Mouse (Mus musculus) splenic B cell, adult 2 months (primary cell): ENCODE measurements around the gene Slc10a1.
"Not testable (repeated sequence)": the region's sequence is repeated elsewhere in the genome, so short reads cannot be mapped to it uniquely, and the experiment has no call there.

Source experiments
- DNase-seq: peaks from one replicate; pipeline ENCODE4 v3.0.0-alpha.2; 2011; ENCODE audit warnings: low read depth, low spot score
- H3K27me3 ChIP-seq: 2 replicates; pipeline ENCODE4 v1.6.1; 2012; ENCODE audit warnings: mild to moderate bottlenecking, low read length, moderate library complexity, mixed read lengths; ENCODE audit not compliant: control insufficient read depth, poor library complexity, insufficient read depth, severe bottlenecking
- H3K36me3 ChIP-seq: 2 replicates; pipeline ENCODE4 v1.6.1; 2012; ENCODE audit warnings: mild to moderate bottlenecking, low read length, moderate library complexity, mixed read lengths; ENCODE audit not compliant: control insufficient read depth, poor library complexity, insufficient read depth, severe bottlenecking

Slc10a1 gene

DNA sequence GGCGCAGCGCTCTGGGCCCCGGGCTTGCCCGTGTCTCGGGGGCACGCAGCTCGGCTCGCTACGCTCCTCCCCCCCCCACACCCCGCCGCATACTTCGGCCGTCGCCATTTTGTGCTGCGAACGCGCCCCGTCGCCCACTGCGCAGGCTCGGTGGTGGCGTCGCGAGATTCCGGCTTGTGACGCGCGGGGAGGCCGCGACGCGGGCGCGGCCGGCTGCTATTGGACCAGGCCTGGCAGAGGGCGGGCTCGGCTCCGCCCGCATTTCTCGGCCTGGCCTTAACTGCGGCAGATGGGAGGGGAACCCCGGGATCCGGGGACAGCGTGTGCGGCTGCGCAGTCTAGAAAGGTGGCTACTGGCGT lies 22.5 kb downstream of the Slc10a1 start:
- DNase-seq: peak; percentile 98
- Histone ChIP-seq H3K27me3 (no peaks in the 10 kb centered on the region), H3K36me3 (peaks cover 28% of the 10 kb centered on the region)

DNA sequence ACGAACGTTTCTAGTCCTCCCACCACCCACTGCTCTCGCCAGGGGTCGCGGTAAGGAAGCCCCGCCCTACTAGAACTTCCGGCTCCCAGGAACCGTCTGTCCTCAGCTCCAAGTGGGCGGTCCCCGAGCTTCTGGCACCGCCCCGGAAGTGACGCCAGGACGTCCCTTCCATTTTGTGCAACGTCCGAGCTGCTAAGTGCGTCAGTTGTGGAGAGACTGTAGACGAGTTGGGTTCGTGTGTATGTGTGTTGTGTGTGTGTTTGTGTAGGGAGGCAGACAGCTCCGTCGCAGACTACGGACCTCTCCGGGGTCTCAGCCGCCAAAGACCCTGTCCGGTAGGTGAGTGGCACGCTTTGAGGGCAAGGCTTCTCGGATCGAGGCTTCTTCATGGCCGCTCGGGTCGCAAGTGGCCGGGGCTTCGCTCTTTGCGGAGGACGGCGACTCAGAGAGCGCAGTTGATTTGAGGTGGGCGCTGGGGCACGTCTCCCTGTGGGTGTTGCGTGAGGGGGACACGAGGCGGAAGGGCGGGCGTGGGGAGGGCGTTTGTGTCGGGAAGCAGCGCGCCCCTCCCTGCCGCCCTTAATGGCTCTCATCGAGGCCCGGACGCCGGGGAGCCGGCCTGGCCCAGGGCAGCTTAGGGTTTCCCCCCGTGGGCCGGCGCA lies 23.0 kb downstream of the Slc10a1 start, which contains the start of gene Srsf5:
TSS of gene Srsf5 (plus strand) at position 171 of the 662 bp plus-strand sequence.
- no peaks in the 10 kb centered on the region for H3K27me3 ChIP-seq
- H3K36me3 ChIP-seq: peaks cover 23% of the 10 kb centered on the region
- DNase-seq: peak; percentile 98

DNA sequence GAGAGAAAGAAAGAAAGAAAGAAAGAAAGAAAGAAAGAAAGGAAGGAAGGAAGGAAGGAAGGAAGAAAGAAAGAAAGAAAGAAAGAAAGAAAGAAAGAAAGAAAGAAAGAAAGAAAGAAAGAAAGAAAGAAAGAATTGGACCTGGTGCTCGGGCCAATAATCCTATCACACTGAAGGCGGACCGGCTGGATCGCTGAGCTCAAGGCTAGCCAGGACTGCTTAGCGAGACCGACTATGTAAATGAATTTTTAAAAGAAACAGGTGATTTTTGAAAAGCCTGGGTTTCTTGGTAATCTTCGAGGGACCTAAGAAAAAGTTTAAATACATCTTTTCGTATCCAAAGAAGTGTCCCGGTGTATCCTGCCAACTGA lies 23.6 kb downstream of the Slc10a1 start:
- not testable (repeated sequence) for DNase-seq, H3K27me3 ChIP-seq

DNA sequence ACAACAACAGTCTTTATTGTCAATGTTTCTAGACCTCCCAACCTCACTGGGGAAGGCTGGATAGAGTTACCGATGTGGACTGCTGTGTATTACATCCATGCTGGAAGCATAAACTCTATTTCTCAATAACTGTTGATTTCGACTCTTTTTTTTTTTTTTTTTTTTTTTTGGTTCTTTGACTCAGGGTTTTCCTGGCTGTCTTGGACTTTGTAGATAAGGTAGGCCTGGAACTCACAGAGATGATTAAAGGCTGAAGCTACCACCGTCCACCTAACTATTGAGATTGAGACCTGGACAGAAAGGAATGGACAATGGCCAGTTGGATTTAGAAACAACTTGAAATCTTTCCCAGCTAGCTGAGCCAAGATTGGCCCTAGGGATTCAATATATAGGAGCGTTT lies 24.3 kb downstream of the Slc10a1 start:
- H3K27me3 ChIP-seq: no peaks in the 10 kb centered on the region
- H3K36me3 ChIP-seq: peaks cover 20% of the 10 kb centered on the region
- DNase-seq: no peak

More for the DNA sequence above, 23.6 kb downstream of the Slc10a1 start:
- H3K36me3 ChIP-seq: peaks cover 23% of the 10 kb centered on the region

DNA sequence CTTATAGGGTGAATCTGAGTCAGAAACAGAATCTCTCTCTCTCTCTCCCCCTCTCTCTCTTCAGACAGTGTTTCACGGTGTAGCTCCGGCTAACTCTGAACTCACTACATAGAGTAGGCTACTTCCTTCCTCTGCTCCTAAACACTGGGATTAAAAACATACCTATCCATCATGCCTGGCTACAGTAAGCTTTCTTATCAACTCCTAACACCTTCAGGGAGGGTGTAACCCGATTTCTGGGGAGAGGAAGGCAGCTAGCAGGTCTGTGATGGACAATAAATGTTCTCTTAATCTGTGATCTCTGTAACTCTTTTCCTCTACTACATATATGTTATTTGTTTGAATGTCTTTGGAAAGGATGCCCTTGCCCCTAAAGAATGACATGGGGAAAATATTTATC lies 25.1 kb downstream of the Slc10a1 start:
- Histone ChIP-seq H3K36me3 (peaks cover 16% of the 10 kb centered on the region), H3K27me3 (no peaks in the 10 kb centered on the region)
- DNase-seq: no peak

DNA sequence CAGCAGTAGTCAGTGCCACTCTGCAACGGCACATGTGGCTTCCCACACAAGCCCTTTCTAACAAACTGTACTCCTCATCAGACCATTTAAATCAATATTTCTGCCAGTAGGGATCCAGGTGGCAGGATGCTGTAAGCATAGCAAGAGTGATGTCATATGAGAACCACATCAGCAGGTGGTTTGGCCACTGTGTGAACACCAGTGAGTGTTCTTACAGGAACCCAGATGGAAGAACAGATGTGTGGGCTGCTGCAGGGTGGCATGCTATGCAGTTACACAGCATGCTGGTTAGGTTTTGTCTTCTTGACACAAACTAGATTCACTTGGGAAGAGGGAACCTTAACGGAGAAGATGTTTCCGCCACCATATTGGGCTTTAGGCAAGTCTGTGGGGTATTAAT lies 26.6 kb downstream of the Slc10a1 start:
- no peaks in the 10 kb centered on the region for H3K27me3 ChIP-seq
- H3K36me3 ChIP-seq: peaks cover 7% of the 10 kb centered on the region
- no peak for DNase-seq

DNA sequence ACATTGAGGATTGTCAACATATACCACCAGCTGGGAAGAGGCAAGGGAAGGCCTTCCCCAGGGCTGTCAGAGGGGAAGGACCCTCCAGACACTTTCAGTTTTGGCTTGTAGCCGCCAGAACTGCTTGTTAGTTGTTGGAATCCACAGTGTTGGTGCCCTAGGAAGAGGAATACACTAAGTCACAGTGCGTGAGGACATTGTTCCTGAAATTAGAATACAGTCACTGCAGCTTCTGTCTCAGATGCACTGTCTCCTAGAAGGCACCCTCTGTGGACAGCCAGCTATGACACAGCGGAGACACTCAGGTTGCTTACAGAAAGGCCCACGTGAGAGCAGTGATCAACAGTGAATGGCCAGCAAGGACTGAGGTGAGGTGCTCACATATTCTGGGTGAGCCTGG lies 29.3 kb downstream of the Slc10a1 start:
- DNase-seq: no peak
- H3K36me3 ChIP-seq: no peaks in the 10 kb centered on the region
- no peaks in the 10 kb centered on the region for H3K27me3 ChIP-seq

DNA sequence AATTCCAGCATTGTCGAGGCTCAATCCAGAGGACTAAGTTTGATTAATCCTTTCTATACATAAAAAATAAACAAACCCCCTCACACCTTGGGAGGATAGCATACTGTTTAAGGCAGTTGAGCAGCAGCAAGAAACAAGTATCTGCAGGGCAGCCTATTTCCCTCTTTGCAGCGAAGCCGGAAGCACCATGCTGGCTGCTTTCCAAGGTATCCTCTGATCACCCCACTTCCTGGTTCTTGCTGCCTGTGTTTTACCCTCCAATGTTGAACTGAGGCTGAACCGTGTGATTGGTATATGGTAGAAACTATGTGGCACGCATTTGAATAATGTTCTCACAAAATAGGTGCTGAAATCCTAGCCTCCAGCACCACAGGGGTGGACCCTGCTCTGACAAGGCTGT lies 29.9 kb downstream of the Slc10a1 start:
- Histone ChIP-seq H3K36me3 (no peaks in the 10 kb centered on the region), H3K27me3 (no peaks in the 10 kb centered on the region)
- DNase-seq: peak; percentile 74

DNA sequence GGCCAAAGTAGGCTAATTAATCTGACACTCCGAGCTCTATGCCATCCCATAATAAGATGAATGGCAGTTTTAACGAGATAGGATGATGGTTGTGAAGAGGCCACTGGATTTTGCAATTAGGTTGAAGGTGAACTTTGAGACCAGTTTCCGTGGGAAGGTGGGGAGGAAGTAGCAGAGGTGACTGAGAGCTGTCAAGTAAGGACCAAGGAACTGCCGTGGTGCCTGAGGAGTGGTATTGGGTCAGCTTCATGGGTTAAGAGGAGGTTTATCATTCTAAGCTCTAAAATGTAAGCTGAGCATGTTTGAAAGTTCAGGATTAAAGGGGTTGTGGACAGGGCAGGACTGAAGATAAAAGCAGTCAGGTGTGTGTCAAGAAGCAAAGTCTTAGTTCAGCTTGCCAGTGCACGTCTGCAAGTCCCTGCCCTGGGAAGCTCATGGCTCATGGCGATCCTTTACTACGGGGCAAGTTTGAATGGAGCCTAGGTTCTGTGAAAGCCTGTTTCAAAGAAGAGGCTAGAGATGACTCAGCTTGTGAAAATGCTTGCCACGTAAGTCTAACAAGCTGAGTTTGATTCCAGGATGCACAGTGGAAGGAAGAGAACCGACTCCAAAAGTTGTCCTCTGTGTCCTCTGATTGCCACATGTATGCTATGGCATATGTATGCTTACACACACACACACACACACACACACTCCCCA lies 31.0 kb downstream of the Slc10a1 start:
- DNase-seq: no peak
- no peaks in the 10 kb centered on the region for H3K36me3 ChIP-seq
- H3K27me3 ChIP-seq: no peaks in the 10 kb centered on the region

DNA sequence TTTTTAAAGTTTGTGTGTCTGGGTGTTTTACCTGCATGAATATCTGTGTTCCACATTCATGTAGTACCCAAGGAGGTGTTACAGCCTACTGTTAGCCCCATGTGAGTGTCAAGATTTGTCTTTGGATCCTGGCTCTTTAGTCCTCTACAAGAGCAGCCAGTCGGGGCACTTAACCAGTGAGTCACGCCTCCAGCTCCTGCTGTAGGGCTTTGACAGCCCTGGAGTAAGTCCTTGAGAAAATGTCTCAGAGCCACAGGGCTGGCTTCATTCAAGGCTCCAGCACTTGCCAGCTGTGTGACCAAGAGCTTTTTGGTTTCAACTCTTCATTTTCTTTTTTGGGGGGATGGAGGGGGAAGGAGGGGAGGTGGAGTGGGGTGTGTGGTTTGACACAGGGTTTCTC lies 31.8 kb downstream of the Slc10a1 start:
- no peaks in the 10 kb centered on the region for H3K36me3 ChIP-seq
- no peak for DNase-seq

DNA sequence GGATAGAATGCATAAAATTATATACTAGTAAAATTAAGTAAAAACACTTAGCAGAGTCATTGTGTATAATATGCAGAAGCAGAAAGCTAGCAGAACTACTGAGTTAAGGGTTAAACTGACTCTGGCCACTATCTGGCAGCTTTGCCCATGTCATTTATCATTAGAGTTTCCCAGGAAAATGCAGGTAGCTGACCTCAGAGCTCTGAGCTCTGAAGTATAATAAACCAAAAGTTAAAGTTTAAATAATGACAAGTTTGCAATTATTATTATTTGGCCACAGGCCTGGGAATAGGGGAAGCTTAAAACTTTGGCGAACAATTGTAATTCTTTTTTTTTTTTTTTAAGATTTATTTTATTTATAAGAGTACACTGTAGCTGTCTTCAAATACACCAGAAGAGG lies 35.6 kb downstream of the Slc10a1 start:
- Histone ChIP-seq H3K36me3 (no peaks in the 10 kb centered on the region), H3K27me3 (no peaks in the 10 kb centered on the region)
- no peak for DNase-seq

More for the DNA sequence above, 31.8 kb downstream of the Slc10a1 start:
- H3K27me3 ChIP-seq: no peaks in the 10 kb centered on the region

DNA sequence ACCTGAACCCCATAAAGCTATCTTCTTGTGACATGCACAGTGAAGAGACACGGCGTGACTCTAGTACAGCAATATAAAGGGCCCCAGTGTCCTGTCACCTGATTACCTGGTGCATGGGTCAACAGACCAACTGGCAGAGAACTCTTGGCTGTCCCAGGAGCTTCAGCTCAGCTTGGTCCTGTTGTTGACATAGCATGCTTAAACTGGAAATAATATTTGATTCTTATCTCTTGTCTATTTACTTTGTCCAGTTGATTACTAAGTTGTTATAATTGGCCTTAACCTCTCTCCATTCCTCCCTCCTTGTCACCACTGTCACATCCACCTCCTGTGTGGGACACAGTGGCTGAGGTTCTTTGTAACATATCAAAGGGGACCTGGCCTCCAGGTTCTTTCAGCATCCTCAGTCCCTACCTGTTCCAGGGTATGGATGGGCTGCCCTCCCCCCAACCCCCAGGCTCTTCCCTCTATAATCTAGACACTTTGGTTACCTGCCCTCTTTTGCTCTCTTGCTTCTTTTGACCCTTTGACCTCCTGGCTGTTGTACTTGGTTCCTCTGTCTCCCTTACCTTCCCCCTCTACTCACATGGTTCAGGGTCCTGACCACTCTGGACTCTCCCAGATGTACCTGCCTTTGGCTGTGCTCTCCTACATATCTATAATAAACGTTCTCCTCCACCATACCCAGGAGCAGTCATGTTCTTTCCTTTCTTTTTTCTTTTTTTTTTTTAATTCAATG lies 36.9 kb downstream of the Slc10a1 start:
- no peak for DNase-seq
- Histone ChIP-seq H3K36me3 (no peaks in the 10 kb centered on the region), H3K27me3 (no peaks in the 10 kb centered on the region)

DNA sequence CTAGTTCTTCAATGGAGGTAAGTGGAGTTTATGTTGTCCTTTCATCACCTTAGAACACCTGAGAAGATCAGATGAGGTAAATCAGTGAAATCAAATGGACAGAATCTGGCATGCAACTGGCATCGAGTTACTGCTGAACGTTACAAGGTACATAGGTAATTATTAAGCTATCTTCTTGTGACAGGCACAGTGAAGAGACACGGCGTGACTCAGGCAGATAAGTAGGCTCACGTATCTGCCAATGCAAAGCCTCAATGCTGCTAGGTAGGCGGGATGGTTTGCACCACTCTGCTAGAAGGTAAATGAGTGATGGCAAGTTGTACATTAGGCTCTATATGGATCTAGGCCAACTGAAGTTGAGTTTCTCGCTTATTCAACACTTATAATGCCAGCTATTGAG lies 38.4 kb downstream of the Slc10a1 start:
- H3K27me3 ChIP-seq: no peaks in the 10 kb centered on the region
- no peaks in the 10 kb centered on the region for H3K36me3 ChIP-seq
- DNase-seq: no peak

DNA sequence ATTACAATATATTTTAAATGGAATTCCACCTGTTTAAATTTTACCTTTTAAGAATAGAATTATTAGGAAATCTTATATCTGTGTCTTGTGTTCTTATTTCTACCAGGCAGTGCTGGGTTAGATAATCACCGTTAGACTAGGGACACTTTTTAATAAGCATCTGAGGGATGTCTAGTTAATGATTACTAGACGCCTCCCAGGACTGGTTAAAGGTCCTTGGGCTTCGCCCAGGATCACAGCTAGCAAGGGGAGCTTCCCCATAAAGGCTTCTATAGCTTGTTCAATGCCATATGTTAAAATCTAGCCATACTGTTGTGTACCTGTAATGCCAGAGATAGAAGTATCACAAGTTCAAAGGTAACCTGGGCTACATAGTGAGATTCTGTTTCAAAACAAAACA lies 39.6 kb downstream of the Slc10a1 start:
- no peak for DNase-seq
- no peaks in the 10 kb centered on the region for H3K36me3 ChIP-seq
- H3K27me3 ChIP-seq: no peaks in the 10 kb centered on the region

DNA sequence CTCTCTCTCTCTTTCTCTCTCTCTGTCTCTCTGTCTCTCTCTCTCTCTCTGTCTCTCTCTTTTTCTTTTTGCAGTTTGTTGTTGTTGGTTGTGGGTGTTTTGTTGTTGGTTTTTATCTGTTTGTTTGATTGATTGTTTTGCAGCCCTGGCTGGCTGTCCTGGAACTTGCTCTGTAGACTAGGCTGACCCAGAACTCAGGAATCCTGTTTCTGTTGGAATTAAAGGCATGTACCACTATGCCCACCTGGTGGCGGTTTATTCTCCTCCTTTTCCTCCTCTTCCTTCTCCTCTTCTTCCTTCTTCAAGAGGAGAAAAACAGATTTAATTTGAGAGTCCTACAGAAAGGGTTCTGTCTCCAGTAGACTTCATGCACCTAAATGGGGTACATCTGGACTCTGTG lies 41.0 kb downstream of the Slc10a1 start:
- no peaks in the 10 kb centered on the region for H3K36me3 ChIP-seq
- DNase-seq: no peak
- H3K27me3 ChIP-seq: no peaks in the 10 kb centered on the region
